Mouse (Mus musculus): ENCODE measurements around the gene Tradd.

- no peak for TF ChIP-seq POLR2A (IDR thresholded peaks at IDR 0.05; ENCODE audit: borderline replicate concordance, low read depth, low read length)
- TF ChIP-seq CTCF (IDR thresholded peaks at IDR 0.05; ENCODE audit: low read depth, low read length) = peak; percentile 83
Observed at GRCm38 (mm10) chr8:105290554-105291314, 26.3 kb upstream of the Tradd start.

Measured in bone marrow macrophage, adult 2 months (primary cell).